Mouse (Mus musculus) midbrain, embryonic 11.5 days (tissue): ENCODE results near the gene Trp53bp1. TPM values are rescaled to one million over a fixed set of nuclear protein-coding genes. Genes with fewer than 3 reads are reported as not detected.
A peak's percentile ranks its signal among the peaks of the same experiment; 100 is the strongest.

Source experiments
- ATAC-seq: fragments of 200-750 bp; cut with Nextera tagmentation; 2 replicates; pipeline ENCODE4 v1.8.0; 2017; ENCODE audit warnings: moderate TSS enrichment, moderate library complexity; ENCODE audit not compliant: low FRiP score
- DNase-seq: peaks from one replicate; pipeline ENCODE4 v3.0.0; 2015; ENCODE audit warnings: low spot score; ENCODE audit errors: missing footprints
- H3K27ac ChIP-seq: fragments of 300-500 bp; sonication (generic); 2 replicates; pipeline ENCODE4 v1.5.1; 2014; ENCODE audit warnings: low read depth, low read length
- H3K27me3 ChIP-seq: fragments of 300-500 bp; sonication (generic); 2 replicates; pipeline ENCODE4 v1.6.1; 2014; ENCODE audit warnings: mild to moderate bottlenecking, low read length, moderate library complexity, mixed read lengths; ENCODE audit not compliant: control insufficient read depth, insufficient read depth
- H3K36me3 ChIP-seq: fragments of 300-500 bp; sonication (generic); 2 replicates; pipeline ENCODE4 v1.6.1; 2014; ENCODE audit warnings: mild to moderate bottlenecking, low read length, moderate library complexity, mixed read lengths; ENCODE audit not compliant: control insufficient read depth, insufficient read depth
- H3K4me1 ChIP-seq: fragments of 300-500 bp; sonication (generic); 2 replicates; pipeline ENCODE4 v1.6.1; 2014; ENCODE audit warnings: low read length; ENCODE audit not compliant: control insufficient read depth, insufficient read depth
- H3K4me2 ChIP-seq: fragments of 300-500 bp; sonication (generic); 2 replicates; pipeline ENCODE4 v1.6.1; 2014; ENCODE audit warnings: mild to moderate bottlenecking, moderate library complexity
- H3K4me3 ChIP-seq: fragments of 300-500 bp; sonication (generic); 2 replicates; pipeline ENCODE4 v1.5.1; 2014; ENCODE audit warnings: low read depth, low read length
- H3K9ac ChIP-seq: fragments of 300-500 bp; sonication (generic); 2 replicates; pipeline ENCODE4 v1.6.1; 2014; ENCODE audit warnings: low read length
- H3K9me3 ChIP-seq: fragments of 300-500 bp; sonication (generic); 2 replicates; pipeline ENCODE4 v1.6.1; 2016; ENCODE audit warnings: low read length; ENCODE audit not compliant: control insufficient read depth
- WGBS: fragments of 180-500 bp; shearing (Covaris S2); extraction: QIAGEN DNeasy Blood & Tissue Kit; methylation state at CpG from one replicate; pipeline ENCODE4 v1.1.7; 2014; 5-methylcytosine and 5-hydroxymethylcytosine counted together
- polyA plus RNA-seq: library from polyadenylated mRNA; unstranded; fragments of >200 nt; fragmentation: Nextera tagmentation; extraction: Ambion mirVana; gene quantifications from 2 replicates; pipeline ENCODE4 v1.2.1, GENCODE M21; 2014

The Trp53bp1 gene
- polyA plus RNA-seq, 1 experiment from 2014 or later: 132 TPM

GRCm38 (mm10) chr2:121219994-121220393 lies 51.2 kb downstream of the Trp53bp1 start:
- H3K4me1 ChIP-seq: no peaks in the 10 kb centered on the region
- H3K9ac ChIP-seq: no peak overlapping the region
- DNase-seq (no peak), ATAC-seq (no peak)
- H3K9me3 ChIP-seq: no peaks in the 10 kb centered on the region
- H3K4me2 ChIP-seq: no peak overlapping the region
- no peaks in the 10 kb centered on the region for H3K27me3 ChIP-seq
- H3K27ac ChIP-seq: no peak overlapping the region
- no peak overlapping the region for H3K4me3 ChIP-seq
- peaks cover 32% of the 10 kb centered on the region for H3K36me3 ChIP-seq

DNA sequence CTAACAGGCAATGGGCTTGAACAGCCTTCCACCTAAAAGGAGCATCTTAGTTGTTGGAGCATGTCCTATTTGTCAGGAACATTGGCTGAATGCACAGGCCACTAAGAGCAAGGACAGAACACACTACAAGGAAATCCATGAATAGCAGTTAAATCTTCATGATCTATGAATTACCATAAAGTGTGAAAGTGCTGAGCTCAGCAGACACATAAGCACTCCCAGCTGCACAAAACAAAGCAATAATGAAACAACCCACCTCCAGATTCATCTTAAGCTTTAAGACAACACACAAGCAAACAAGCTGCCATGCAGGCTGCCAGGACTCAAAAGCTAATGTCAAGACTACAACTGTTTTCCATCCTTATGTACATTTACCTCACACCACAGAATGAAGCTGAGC lies 52.0 kb downstream of the Trp53bp1 start:
- no peak for DNase-seq
- Histone ChIP-seq H3K27ac (no peak overlapping the region), H3K4me1 (no peaks in the 10 kb centered on the region), H3K36me3 (peaks cover 35% of the 10 kb centered on the region), H3K4me2 (no peak overlapping the region), H3K27me3 (no peaks in the 10 kb centered on the region), H3K9ac (no peak overlapping the region), H3K4me3 (no peak overlapping the region), H3K9me3 (no peaks in the 10 kb centered on the region)
- ATAC-seq: no peak

DNA sequence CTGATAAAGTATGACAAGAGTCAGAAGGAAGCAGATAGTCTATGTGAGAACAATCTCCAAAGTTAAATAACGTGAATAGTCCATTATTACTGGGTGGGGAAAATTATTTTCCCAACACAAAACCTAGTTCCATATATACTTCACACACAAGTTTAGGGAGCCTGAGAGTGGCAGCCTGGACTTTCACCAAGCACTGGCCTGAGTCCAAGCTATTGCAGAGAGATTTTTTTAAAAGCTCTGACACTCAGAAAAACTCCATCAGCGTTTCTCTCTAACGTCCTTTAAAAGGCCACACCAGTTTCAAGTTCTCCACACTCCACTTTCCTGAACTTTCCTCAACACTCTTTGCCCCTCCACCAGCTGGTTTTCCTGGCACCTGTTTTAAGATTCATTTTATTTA lies 56.7 kb downstream of the Trp53bp1 start:
- H3K9me3 ChIP-seq: no peaks in the 10 kb centered on the region
- H3K27me3 ChIP-seq: no peaks in the 10 kb centered on the region
- no peaks in the 10 kb centered on the region for H3K4me1 ChIP-seq
- H3K36me3 ChIP-seq: peaks cover 21% of the 10 kb centered on the region
- H3K27ac ChIP-seq: no peak overlapping the region
- ATAC-seq (no peak), DNase-seq (no peak)
- 97% methylated on average over 3 of the region's 3 CpGs for WGBS
- no peak overlapping the region for H3K9ac ChIP-seq
- no peak overlapping the region for H3K4me2 ChIP-seq
- no peak overlapping the region for H3K4me3 ChIP-seq

GRCm38 (mm10) chr2:121206541-121206940 lies 64.7 kb downstream of the Trp53bp1 start:
- peaks cover 30% of the 10 kb centered on the region for H3K36me3 ChIP-seq
- DNase-seq (no peak), ATAC-seq (no peak)
- H3K27ac ChIP-seq: no peak overlapping the region
- no peak overlapping the region for H3K4me3 ChIP-seq
- H3K4me1 ChIP-seq: no peaks in the 10 kb centered on the region
- no peaks in the 10 kb centered on the region for H3K27me3 ChIP-seq
- WGBS: 96% methylated on average over 3 of the region's 3 CpGs
- no peaks in the 10 kb centered on the region for H3K9me3 ChIP-seq
- no peak overlapping the region for H3K4me2 ChIP-seq
- no peak overlapping the region for H3K9ac ChIP-seq

DNA sequence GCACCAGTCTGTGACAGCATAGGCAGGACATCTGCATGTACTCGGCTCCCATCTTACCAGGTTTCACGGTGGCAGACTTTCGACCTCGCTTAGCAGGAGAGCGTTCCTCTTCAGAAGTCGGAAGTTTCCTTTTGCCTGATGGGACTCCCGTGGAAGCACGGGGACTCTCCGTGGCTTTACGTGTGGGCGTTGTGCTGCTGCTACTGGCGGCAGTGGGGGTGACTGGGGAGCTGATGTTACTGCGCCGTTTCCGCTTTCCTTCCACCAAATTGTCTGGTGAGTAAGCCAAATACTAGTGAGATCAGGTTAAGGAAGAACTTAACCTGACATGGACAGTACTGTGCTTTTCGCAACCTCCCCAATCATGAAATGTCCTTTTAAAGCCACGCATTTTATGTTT lies 66.9 kb downstream of the Trp53bp1 start:
- ATAC-seq (no peak), DNase-seq (no peak)
- Histone ChIP-seq H3K9me3 (no peaks in the 10 kb centered on the region), H3K36me3 (peaks cover 32% of the 10 kb centered on the region), H3K27me3 (no peaks in the 10 kb centered on the region), H3K4me1 (no peaks in the 10 kb centered on the region), H3K4me3 (no peak overlapping the region), H3K9ac (no peak overlapping the region), H3K4me2 (no peak overlapping the region), H3K27ac (no peak overlapping the region)
- WGBS: 96% methylated on average over 17 of the region's 17 CpGs

GRCm38 (mm10) chr2:121195466-121195865 lies 75.7 kb downstream of the Trp53bp1 start:
- Histone ChIP-seq H3K4me2 (no peak overlapping the region), H3K36me3 (peaks cover 42% of the 10 kb centered on the region), H3K4me1 (no peaks in the 10 kb centered on the region), H3K27ac (no peak overlapping the region), H3K4me3 (no peak overlapping the region), H3K9me3 (no peaks in the 10 kb centered on the region), H3K27me3 (no peaks in the 10 kb centered on the region), H3K9ac (no peak overlapping the region)
- WGBS: 92% methylated on average over 9 of the region's 9 CpGs
- no peak for ATAC-seq
- no peak for DNase-seq

DNA sequence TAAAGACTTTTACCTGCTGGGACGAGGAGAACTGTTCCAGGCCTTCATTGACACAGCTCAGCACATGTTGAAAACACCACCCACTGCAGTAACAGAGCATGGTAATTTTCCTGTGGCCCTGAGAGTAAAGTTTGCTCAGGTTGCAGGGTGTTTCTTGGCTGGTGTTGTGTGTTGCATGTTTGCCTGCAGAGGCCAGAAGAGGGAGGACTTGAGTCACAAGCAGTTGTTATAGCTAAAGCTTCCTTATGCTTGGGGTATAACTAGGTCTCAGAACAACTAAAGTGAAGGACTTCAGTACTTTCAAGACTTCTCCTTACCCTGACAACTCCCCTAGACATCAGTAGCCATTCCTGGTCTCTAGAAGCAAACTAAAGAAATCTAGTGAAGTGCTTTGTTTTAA lies 82.7 kb downstream of the Trp53bp1 start:
- no peak overlapping the region for H3K9ac ChIP-seq
- no peak overlapping the region for H3K4me3 ChIP-seq
- no peaks in the 10 kb centered on the region for H3K9me3 ChIP-seq
- no peak overlapping the region for H3K27ac ChIP-seq
- DNase-seq: no peak
- no peaks in the 10 kb centered on the region for H3K27me3 ChIP-seq
- no peaks in the 10 kb centered on the region for H3K4me1 ChIP-seq
- ATAC-seq: no peak
- peaks cover 28% of the 10 kb centered on the region for H3K36me3 ChIP-seq
- WGBS: 71% methylated on average over 1 of the region's 1 CpGs
- H3K4me2 ChIP-seq: no peak overlapping the region

DNA sequence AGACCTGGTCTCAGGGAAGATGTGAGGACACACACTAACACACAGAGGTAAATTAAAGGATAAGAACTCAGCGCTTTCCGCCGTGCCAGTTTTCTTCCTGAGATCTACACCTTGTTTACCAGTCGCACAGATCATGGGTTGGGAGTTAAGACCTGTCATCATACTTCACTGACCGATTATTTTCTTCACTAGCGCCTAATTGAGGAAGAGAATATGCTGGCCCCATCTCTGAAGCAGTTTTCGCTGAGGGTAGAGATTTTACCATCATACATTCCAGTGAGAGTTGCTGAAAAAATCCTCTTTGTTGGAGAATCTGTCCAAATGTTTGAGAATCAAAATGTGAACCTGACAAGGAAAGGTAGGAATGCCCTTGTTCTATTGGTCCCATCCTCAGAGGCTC lies 87.1 kb downstream of the Trp53bp1 start:
- peaks cover 13% of the 10 kb centered on the region for H3K36me3 ChIP-seq
- H3K9me3 ChIP-seq: no peaks in the 10 kb centered on the region
- no peaks in the 10 kb centered on the region for H3K4me1 ChIP-seq
- no peak overlapping the region for H3K9ac ChIP-seq
- DNase-seq: peak; percentile 69
- no peak for ATAC-seq
- H3K27me3 ChIP-seq: no peaks in the 10 kb centered on the region
- H3K4me2 ChIP-seq: no peak overlapping the region
- H3K27ac ChIP-seq: no peak overlapping the region
- no peak overlapping the region for H3K4me3 ChIP-seq
- 94% methylated on average over 7 of the region's 7 CpGs for WGBS

DNA sequence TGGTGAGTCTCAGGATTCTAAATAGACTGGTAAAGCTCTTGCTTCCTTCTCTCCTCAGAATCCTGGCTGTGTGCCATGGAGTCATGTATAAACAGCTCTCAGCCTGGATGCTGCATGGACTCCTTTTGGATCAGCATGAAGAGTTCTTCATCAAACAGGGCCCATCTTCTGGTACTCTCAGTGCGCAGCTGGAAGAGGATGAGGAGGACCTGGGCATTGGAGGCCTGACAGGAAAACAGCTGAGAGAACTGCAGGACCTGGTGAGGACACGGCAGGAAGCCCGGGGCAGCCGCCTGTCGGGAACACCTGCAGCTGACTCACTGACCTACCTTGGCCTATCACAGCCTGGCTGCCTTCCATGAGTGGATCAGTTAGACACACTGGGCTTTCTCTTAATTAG lies 87.8 kb downstream of the Trp53bp1 start:
- no peak overlapping the region for H3K9ac ChIP-seq
- no peak overlapping the region for H3K4me2 ChIP-seq
- H3K36me3 ChIP-seq: peaks cover 19% of the 10 kb centered on the region
- no peaks in the 10 kb centered on the region for H3K27me3 ChIP-seq
- H3K4me1 ChIP-seq: no peaks in the 10 kb centered on the region
- DNase-seq (peak; percentile 41), ATAC-seq (no peak)
- H3K27ac ChIP-seq: no peak overlapping the region
- no peak overlapping the region for H3K4me3 ChIP-seq
- H3K9me3 ChIP-seq: no peaks in the 10 kb centered on the region
- WGBS: 92% methylated on average over 5 of the region's 5 CpGs
